Mouse (Mus musculus) MEL (cell line): ENCODE measurements at regions not wholly inside any gene's neighbourhood (a gene's known extent, or its start where the extent isn't known, plus 50 kb on each side); places are given as distances from the start of the nearest gene placed in this dataset.

Experiments
- DNase-seq: peaks from one replicate; pipeline ENCODE4 v3.0.0; 2011; ENCODE audit warnings: low read depth, low spot score
- H3K27ac ChIP-seq: 2 replicates; pipeline ENCODE4 v1.5.1; 2012; ENCODE audit warnings: low read depth, mild to moderate bottlenecking, control low read depth, low read length, moderate library complexity; ENCODE audit not compliant: control insufficient read depth
- H3K27me3 ChIP-seq, 2 experiments: fragments of 150-350 bp in 1 of 2; sonication (generic) in 1 of 2; 2 replicates each; pipeline ENCODE4 v1.6.1; 2012; ENCODE audit warnings: low read length in 2 of 2, mild to moderate bottlenecking in 2 of 2, improper control_type of control experiment in 1 of 2, moderate library complexity in 1 of 2; ENCODE audit not compliant: insufficient read depth in 2 of 2, control insufficient read depth in 1 of 2
- H3K36me3 ChIP-seq, 2 experiments: 2 replicates each; pipeline ENCODE4 v1.6.1; 2012 to 2014; ENCODE audit warnings: low read length in 2 of 2, improper control_type of control experiment in 1 of 2, inconsistent platforms in 1 of 2, mild to moderate bottlenecking in 1 of 2; ENCODE audit not compliant: insufficient read depth in 2 of 2, control insufficient read depth in 1 of 2
- H3K4me1 ChIP-seq, 2 experiments: fragments of 150-350 bp in 1 of 2; sonication (generic) in 1 of 2; 2 replicates each; pipeline ENCODE4 v1.6.1; 2012; ENCODE audit warnings: low read length in 2 of 2, improper control_type of control experiment in 1 of 2, mild to moderate bottlenecking in 1 of 2; ENCODE audit not compliant: insufficient read depth in 2 of 2, control insufficient read depth in 1 of 2
- H3K4me3 ChIP-seq, 2 experiments: fragments of 150-350 bp in 1 of 2; sonication (generic) in 1 of 2; 2 replicates each; pipeline ENCODE4 v1.5.1; 2012; ENCODE audit warnings: low read depth in 2 of 2, low read length in 2 of 2, mild to moderate bottlenecking in 2 of 2, moderate library complexity in 2 of 2, control low read depth in 1 of 2, improper control_type of control experiment in 1 of 2; ENCODE audit not compliant: control insufficient read depth in 1 of 2, insufficient read depth in 1 of 2
- H3K79me2 ChIP-seq: 2 replicates; pipeline ENCODE4 v1.6.1; 2012; ENCODE audit warnings: mild to moderate bottlenecking, low read length, moderate library complexity; ENCODE audit not compliant: control insufficient read depth, poor library complexity, insufficient read depth
- H3K9ac ChIP-seq: 2 replicates; pipeline ENCODE4 v1.6.1; 2012; ENCODE audit warnings: low read depth, mild to moderate bottlenecking, control low read depth, low read length, moderate library complexity; ENCODE audit not compliant: control insufficient read depth, poor library complexity, severe bottlenecking
- H3K9me3 ChIP-seq: fragments of 150-350 bp; sonication (generic); replicated peaks from 2 replicates; pipeline ENCODE4 v1.6.1; 2012; ENCODE audit warnings: mild to moderate bottlenecking, low read length, improper control_type of control experiment, moderate library complexity; ENCODE audit not compliant: insufficient read depth
- BHLHE40 ChIP-seq: IDR thresholded peaks from 2 replicates; pipeline ENCODE4 v1.6.1; 2012; ENCODE audit warnings: low read depth, mild to moderate bottlenecking, inconsistent platforms, low read length, improper control_type of control experiment, borderline replicate concordance
- CHD2 ChIP-seq: IDR thresholded peaks from 2 replicates; pipeline ENCODE4 v1.6.1; 2011; ENCODE audit warnings: low read length, improper control_type of control experiment
- E2F4 ChIP-seq: IDR thresholded peaks from 2 replicates; pipeline ENCODE4 v1.6.1; 2011; ENCODE audit warnings: low read depth, low read length, improper control_type of control experiment, borderline replicate concordance
- ELF1 ChIP-seq: IDR thresholded peaks from 2 replicates; pipeline ENCODE4 v1.6.1; 2014; ENCODE audit warnings: low read depth, mild to moderate bottlenecking, inconsistent platforms, low read length, improper control_type of control experiment, moderate library complexity
- EP300 ChIP-seq, 2 experiments: IDR thresholded peaks; 2 replicates each; pipeline ENCODE4 v1.6.1; 2011; ENCODE audit warnings: improper control_type of control experiment in 2 of 2, low read length in 2 of 2, low read depth in 1 of 2, mild to moderate bottlenecking in 1 of 2
- GABPA ChIP-seq: IDR thresholded peaks from 2 replicates; pipeline ENCODE4 v1.6.1; 2012; ENCODE audit warnings: low read depth, mild to moderate bottlenecking, inconsistent platforms, low read length, improper control_type of control experiment, moderate library complexity
- GATA1 ChIP-seq: IDR thresholded peaks from 2 replicates; pipeline ENCODE4 v1.6.1; 2011; ENCODE audit warnings: low read depth, low read length, improper control_type of control experiment
- HCFC1 ChIP-seq: IDR thresholded peaks from 2 replicates; pipeline ENCODE4 v1.6.1; 2012; ENCODE audit warnings: low read depth, mild to moderate bottlenecking, inconsistent platforms, low read length, improper control_type of control experiment, moderate library complexity
- JUND ChIP-seq: IDR thresholded peaks from 2 replicates; pipeline ENCODE4 v1.6.1; 2011; ENCODE audit warnings: low read depth, mild to moderate bottlenecking, improper control_type of control experiment, low read length
- MAFK ChIP-seq: IDR thresholded peaks from 2 replicates; pipeline ENCODE4 v1.6.1; 2011; ENCODE audit warnings: low read depth, mild to moderate bottlenecking, low read length, improper control_type of control experiment, borderline replicate concordance
- MEF2A ChIP-seq: IDR thresholded peaks from 2 replicates; pipeline ENCODE4 v1.6.1; 2014; ENCODE audit warnings: low read depth, mild to moderate bottlenecking, inconsistent platforms, low read length, improper control_type of control experiment; ENCODE audit not compliant: poor library complexity, insufficient replicate concordance, severe bottlenecking; ENCODE audit errors: extremely low read depth
- MXI1 ChIP-seq: IDR thresholded peaks from 2 replicates; pipeline ENCODE4 v1.6.1; 2011; ENCODE audit warnings: mild to moderate bottlenecking, low read depth, low read length, improper control_type of control experiment
- MYB ChIP-seq: IDR thresholded peaks from 2 replicates; pipeline ENCODE4 v1.6.1; 2011; ENCODE audit warnings: mild to moderate bottlenecking, low read depth, low read length, improper control_type of control experiment
- MYC ChIP-seq: IDR thresholded peaks from 2 replicates; pipeline ENCODE4 v1.6.1; 2011; ENCODE audit warnings: low read depth, mild to moderate bottlenecking, low read length, improper control_type of control experiment, moderate library complexity
- POLR2A ChIP-seq, 2 experiments: IDR thresholded peaks; 2 replicates each; pipeline ENCODE4 v1.6.1; 2011 to 2012; ENCODE audit warnings: low read length in 2 of 2, mild to moderate bottlenecking in 2 of 2, control low read depth in 1 of 2, improper control_type of control experiment in 1 of 2, low read depth in 1 of 2, moderate library complexity in 1 of 2; ENCODE audit not compliant: control insufficient read depth in 1 of 2, insufficient read depth in 1 of 2, poor library complexity in 1 of 2
- TBP ChIP-seq: IDR thresholded peaks from 2 replicates; pipeline ENCODE4 v1.8.0; 2011; ENCODE audit warnings: low read depth, low read length, improper control_type of control experiment
- TCF12 ChIP-seq: IDR thresholded peaks from 2 replicates; pipeline ENCODE4 v1.6.1; 2014; ENCODE audit warnings: low read depth, mild to moderate bottlenecking, inconsistent platforms, low read length, improper control_type of control experiment, moderate library complexity
- UBTF ChIP-seq: IDR thresholded peaks from 2 replicates; pipeline ENCODE4 v1.6.1; 2012; ENCODE audit warnings: low read depth, mild to moderate bottlenecking, inconsistent platforms, low read length, improper control_type of control experiment, moderate library complexity, borderline replicate concordance; ENCODE audit not compliant: insufficient read depth
- USF2 ChIP-seq, 2 experiments: IDR thresholded peaks; 2 replicates each; pipeline ENCODE4 v1.6.1; 2011 to 2012; ENCODE audit warnings: improper control_type of control experiment in 2 of 2, low read length in 2 of 2, borderline replicate concordance in 1 of 2, inconsistent platforms in 1 of 2, low read depth in 1 of 2, mild to moderate bottlenecking in 1 of 2; ENCODE audit not compliant: insufficient read depth in 1 of 2
- ZC3H11A ChIP-seq: IDR thresholded peaks from 2 replicates; pipeline ENCODE4 v1.6.1; 2012; ENCODE audit warnings: low read depth, mild to moderate bottlenecking, inconsistent platforms, low read length, improper control_type of control experiment
- ZMIZ1 ChIP-seq: IDR thresholded peaks from 2 replicates; pipeline ENCODE4 v1.6.1; 2012; ENCODE audit warnings: low read depth, mild to moderate bottlenecking, inconsistent platforms, low read length, improper control_type of control experiment, moderate library complexity

- no peaks in the 10 kb centered on the region for H3K36me3 ChIP-seq
- H3K27me3 ChIP-seq = no peaks in the 10 kb centered on the region
- TF ChIP-seq GATA1 (no peak), E2F4 (no peak), MXI1 (no peak), USF2 (IDR thresholded peaks at IDR 0.05; ENCODE audit: borderline replicate concordance in 1 of 2, insufficient read depth in 1 of 2, low read depth in 1 of 2, low read length in 2 of 2) (no peak), GABPA (no peak), TCF12 (no peak), CHD2 (no peak), POLR2A (IDR thresholded peaks at IDR 0.05; ENCODE audit: control insufficient read depth in 1 of 2, insufficient read depth in 1 of 2, low read depth in 1 of 2, low read length in 2 of 2, poor library complexity in 1 of 2) (no peak), MAFK (no peak), MYC (no peak)
- no peaks in the 10 kb centered on the region for H3K79me2 ChIP-seq
- H3K4me1 ChIP-seq = no peaks in the 10 kb centered on the region
- no peaks in the 10 kb centered on the region for H3K9me3 ChIP-seq
- DNase-seq = no peak
- H3K27ac ChIP-seq = no peak overlapping the region
- no peak overlapping the region for H3K4me3 ChIP-seq
- no peak overlapping the region for H3K9ac ChIP-seq
Observed at GRCm38 (mm10) chr9:115426682-115427081, 116.5 kb upstream of the Stt3b start.

- Histone ChIP-seq H3K4me1 (no peaks in the 10 kb centered on the region), H3K27me3 (no peaks in the 10 kb centered on the region), H3K9me3 (no peaks in the 10 kb centered on the region)
Observed at GRCm38 (mm10) chr9:115430271-115430670, 120.0 kb upstream of the Stt3b start.

GRCm38 (mm10) chr9:115434696-115435095, 124.5 kb upstream of the Stt3b start:
- TF ChIP-seq ELF1 (no peak), BHLHE40 (no peak), CHD2 (no peak), UBTF (no peak), HCFC1 (no peak), ZMIZ1 (no peak)
- Histone ChIP-seq H3K4me1 (no peaks in the 10 kb centered on the region), H3K27ac (no peak overlapping the region), H3K4me3 (no peak overlapping the region), H3K27me3 (no peaks in the 10 kb centered on the region), H3K36me3 (no peaks in the 10 kb centered on the region), H3K9ac (no peak overlapping the region), H3K9me3 (no peaks in the 10 kb centered on the region), H3K79me2 (no peaks in the 10 kb centered on the region)
- peak; percentile 3 for DNase-seq

More at GRCm38 (mm10) chr9:115430271-115430670, 120.0 kb upstream of the Stt3b start:
- Histone ChIP-seq H3K27ac (no peak overlapping the region), H3K9ac (no peak overlapping the region), H3K36me3 (no peaks in the 10 kb centered on the region), H3K4me3 (no peak overlapping the region), H3K79me2 (no peaks in the 10 kb centered on the region)
- no peak for TF ChIP-seq CHD2
- no peak for TF ChIP-seq MYB
- TF ChIP-seq ZC3H11A = no peak
- no peak for TF ChIP-seq TBP
- TF ChIP-seq EP300 (IDR thresholded peaks at IDR 0.05; ENCODE audit: low read depth in 1 of 2, low read length in 2 of 2) = no peak
- TF ChIP-seq HCFC1 = no peak
- TF ChIP-seq MEF2A = no peak
- no peak for TF ChIP-seq JUND
- TF ChIP-seq UBTF = no peak
- DNase-seq = no peak
